Mouse (Mus musculus) megakaryocyte-erythroid progenitor cell, adult 5-6 weeks (primary cell): ENCODE measurements around the gene 6030452D12Rik. TPM values are rescaled to one million over a fixed set of nuclear protein-coding genes. Genes with fewer than 3 reads are reported as not detected.

Experiments used
- ATAC-seq: replicated peaks from 2 replicates; pipeline ENCODE4 v1.8.0; 2016; ENCODE audit warnings: mild to moderate bottlenecking, inconsistent platforms; ENCODE audit not compliant: severe bottlenecking, poor library complexity, low FRiP score, low TSS enrichment
- total RNA-seq, 2 experiments: library from RNA; stranded (forward) in 1 of 2; stranded (reverse) in 1 of 2; fragments of 200-1000, 215-1000 nt in 1 of 2; fragments of >200 nt in 1 of 2; fragmentation: Nextera tagmentation in 1 of 2; gene quantifications; 2 replicates each; pipeline ENCODE4 v1.2.3; 2014 to 2017

The 6030452D12Rik gene
- total RNA-seq, 2 experiments from 2014 or later, result not detected

DNA sequence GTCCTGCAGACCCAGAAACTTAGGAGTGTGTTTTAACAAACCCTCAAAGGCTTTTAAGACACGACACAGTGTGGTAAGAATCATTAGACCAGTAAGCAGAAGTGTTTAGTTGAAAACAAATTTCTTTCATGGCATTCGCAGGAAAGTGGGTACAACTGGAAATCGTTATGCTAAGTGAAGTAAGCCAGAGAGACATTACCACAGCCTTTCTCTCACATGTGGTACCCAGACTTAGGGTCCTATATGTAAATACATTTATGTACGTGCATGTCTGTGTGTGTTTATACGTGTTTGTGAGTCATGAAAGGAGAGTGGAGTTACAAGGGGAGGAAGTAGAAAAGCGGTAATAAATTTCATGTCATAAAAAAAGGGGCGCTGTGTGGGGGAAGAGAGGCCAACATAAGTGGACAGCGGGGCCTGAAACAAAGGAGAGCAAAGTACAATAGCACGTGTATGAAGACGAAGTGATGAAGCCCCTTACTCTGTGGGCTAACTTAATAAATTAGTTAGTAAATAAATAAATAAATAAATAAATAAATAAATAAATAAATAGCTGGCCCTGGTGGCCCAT is 48.1 kb downstream of the 6030452D12Rik start:
- no peak for ATAC-seq

DNA sequence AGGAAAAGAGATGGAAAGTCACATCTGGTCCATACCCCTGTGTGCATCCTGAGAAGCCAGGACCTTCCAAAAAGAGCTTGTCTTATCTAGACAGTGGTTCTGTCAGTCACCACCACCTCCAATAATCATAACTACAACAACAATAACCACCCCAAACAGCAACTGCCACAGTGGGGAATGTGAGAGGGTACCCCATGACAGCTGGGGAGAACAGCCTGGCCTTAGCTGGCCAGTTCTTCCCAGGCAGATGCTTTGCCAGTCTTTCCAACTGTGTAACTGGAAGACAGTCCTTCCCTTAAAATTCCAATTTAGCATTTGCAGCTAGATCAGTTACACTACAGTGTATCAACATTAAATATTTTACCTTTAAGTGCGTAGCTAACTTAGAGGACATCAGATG is 50.6 kb downstream of the 6030452D12Rik start:
- ATAC-seq, result no peak

DNA sequence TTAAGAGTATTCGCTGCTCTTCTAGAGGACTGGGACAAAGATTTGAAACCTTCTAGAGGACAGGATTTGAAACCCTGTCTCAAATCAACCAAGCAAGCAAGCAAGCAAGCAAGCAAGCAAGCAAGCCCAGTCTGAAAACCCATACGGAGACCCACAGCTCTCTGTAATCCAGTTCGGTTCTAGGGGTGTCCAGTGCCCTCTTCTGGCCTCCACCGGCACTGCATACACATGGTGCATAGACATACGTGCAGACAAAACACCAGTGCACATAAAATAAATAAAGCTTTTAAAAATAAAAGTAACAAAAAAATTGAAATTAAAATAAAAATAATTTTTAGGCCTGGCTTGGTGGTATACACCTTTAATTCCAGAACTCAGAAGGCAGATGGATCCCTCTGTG is 53.7 kb downstream of the 6030452D12Rik start:
- no peak for ATAC-seq

DNA sequence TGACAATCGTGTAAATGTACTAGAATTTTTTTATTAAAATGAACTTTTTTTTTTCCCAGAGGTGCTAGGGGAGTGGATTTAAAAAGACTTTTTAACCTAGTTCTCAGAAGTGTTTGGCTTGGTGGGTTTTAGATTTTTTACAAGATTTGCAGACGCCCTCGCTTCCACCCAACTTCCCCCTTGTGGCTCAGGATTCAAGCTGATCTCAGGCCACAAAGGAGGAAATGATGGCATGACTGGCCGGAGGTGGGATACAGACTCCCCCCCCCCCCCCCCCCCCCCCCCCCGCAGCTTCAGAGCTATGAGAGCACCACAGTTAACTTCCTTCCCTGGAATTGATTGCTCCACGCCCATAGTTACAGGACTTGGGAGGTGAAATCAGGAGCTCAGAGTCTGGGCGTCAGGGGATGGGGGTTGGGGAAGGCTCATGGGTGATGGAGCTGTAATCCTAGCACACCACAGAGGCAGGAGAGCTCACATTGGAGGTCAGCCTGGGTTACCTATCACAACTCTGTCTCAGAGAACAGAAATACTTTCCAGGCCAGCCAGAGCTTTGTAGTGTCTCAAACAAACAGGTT is 55.8 kb downstream of the 6030452D12Rik start:
- no peak for ATAC-seq

Other genes with a start within 250 kb of the 6030452D12Rik start
- 0.07 TPM in 1 of 2 replicates, not detected in the other for gene Smpd3, start 162.5 kb upstream of the 6030452D12Rik start, total RNA-seq (2014; fragmentation: Nextera tagmentation)
- gene Smpd3, start 162.5 kb upstream of the 6030452D12Rik start, total RNA-seq (2017), result not detected in 2 replicates
- gene Zfp90, start 85.2 kb upstream of the 6030452D12Rik start, total RNA-seq (2014; fragmentation: Nextera tagmentation), result 5.7 and 9.5 TPM in 2 replicates
- gene Zfp90, start 85.2 kb upstream of the 6030452D12Rik start, total RNA-seq (2017), result 5.3 and 9.1 TPM in 2 replicates
- not detected in 2 replicates for gene Cdh3, start 10.4 kb downstream of the 6030452D12Rik start, total RNA-seq (2014; fragmentation: Nextera tagmentation)
- not detected in 2 replicates for gene Cdh3, start 10.4 kb downstream of the 6030452D12Rik start, total RNA-seq (2017)
- 32.9 and 41.2 TPM in 2 replicates for gene Gm10073, start 72.9 kb downstream of the 6030452D12Rik start, total RNA-seq (2014; fragmentation: Nextera tagmentation)
- gene Gm10073, start 72.9 kb downstream of the 6030452D12Rik start, total RNA-seq (2017), result 12.5 and 19.6 TPM in 2 replicates
- not detected in 2 replicates for gene Cdh1, start 102.8 kb downstream of the 6030452D12Rik start, total RNA-seq (2014; fragmentation: Nextera tagmentation)
- gene Cdh1, start 102.8 kb downstream of the 6030452D12Rik start, total RNA-seq (2017), result 0.61 TPM in 1 of 2 replicates, not detected in the other
- 7.6 and 14.2 TPM in 2 replicates for gene Tango6, start 182.5 kb downstream of the 6030452D12Rik start, total RNA-seq (2014; fragmentation: Nextera tagmentation)
- gene Tango6, start 182.5 kb downstream of the 6030452D12Rik start, total RNA-seq (2017), result 6.5 and 9.5 TPM in 2 replicates